Mouse (Mus musculus) left cerebral cortex, adult 9 months (tissue): Measurements from ENCODE around the gene Emg1.

Experiments
- DNase-seq, 2 experiments: peaks; one replicate each; pipeline ENCODE4 v3.0.0; 2022; ENCODE audit warnings: low spot score in 2 of 2

Emg1 gene

DNA sequence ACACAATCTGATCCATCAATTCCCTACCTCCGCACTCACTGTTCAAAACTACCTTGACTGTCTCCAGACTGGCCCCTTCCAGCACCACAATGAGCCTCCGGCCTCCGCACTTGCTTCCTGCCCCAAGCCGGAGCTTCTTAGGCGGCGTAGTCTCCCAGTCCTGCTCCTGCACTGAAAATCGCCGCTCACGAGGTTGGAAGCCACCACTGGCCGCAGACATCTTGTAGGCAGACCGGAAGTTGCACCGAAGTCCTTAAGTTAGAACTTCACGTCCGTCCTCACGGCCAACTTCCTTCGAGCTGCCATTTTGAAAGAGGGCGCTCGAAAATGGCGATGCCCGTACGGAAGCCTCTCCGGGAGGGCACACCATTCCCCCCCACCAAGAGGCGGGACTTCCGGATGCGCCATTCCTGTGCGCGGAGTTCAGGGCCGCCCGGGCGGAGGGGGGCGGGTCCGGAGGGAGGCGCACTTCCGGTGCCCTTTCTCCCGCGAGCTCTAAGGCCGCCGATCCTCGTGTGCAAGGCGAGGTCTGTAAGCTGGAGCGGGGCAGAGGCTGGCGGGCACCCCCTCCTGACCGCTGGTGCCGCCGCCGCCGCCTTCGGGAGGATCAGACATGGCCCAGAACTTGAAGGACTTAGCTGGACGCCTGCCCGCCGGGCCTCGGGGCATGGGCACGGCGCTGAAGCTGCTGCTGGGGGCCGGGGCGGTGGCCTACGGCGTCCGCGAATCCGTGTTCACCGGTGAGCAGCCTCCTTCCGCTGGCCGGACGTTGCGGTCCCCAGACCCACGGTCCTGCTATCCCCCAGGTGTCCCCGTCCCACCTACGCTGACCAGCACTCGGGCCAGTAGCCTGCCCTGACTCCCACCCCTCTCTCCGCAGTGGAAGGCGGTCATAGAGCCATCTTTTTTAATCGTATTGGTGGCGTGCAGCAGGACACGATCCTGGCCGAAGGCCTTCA, at the start of gene Emg1, which contains the start of gene Phb2:
TSS of gene Emg1 (minus strand) at position 355 of the 959 bp plus-strand sequence.
TSS of gene Phb2 (plus strand) at position 513 of the 959 bp plus-strand sequence.
- DNase-seq = peak; percentile 94 to 98

DNA sequence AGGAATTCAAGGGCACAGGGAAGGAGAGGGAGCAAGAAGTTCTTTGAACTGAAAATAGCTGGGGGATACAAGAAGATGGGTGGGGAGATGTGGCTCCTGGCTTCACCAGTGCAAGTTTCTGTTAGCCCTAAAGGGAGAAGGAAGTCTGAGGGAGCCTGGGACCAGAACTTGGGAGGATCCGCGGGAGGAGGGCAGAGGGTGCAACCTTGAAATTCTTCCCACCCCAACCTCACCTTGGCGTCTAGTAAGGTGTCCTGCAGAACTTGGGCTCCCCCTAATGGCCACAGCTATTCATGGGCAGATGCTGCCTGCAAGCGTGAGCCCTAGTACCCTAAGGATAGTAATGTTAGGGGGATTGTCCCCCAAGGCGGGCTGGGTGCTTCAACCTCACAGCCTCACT, 47.3 kb upstream of the Emg1 start:
- peak in 1 of 2 experiments; percentile 89 for DNase-seq

DNA sequence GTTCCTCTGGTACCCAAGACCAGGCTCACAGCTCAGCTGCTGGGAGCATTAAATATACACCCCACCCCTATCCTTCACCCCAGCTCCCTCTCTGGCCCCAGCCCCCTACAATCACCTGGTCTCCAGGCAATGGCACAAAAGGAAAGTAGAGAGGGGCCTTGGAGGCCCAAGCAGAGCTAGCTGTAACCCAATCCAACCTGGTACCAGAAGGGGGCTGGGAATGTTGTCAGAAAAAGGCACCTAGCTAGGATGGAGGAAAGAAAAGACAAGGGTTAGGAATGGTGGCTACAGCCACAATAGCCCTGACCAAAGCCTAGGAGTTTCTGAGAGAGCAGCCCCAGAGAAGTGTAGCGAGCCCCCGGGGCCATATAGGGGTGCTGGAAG, 46.9 kb upstream of the Emg1 start:
- no peak for DNase-seq

DNA sequence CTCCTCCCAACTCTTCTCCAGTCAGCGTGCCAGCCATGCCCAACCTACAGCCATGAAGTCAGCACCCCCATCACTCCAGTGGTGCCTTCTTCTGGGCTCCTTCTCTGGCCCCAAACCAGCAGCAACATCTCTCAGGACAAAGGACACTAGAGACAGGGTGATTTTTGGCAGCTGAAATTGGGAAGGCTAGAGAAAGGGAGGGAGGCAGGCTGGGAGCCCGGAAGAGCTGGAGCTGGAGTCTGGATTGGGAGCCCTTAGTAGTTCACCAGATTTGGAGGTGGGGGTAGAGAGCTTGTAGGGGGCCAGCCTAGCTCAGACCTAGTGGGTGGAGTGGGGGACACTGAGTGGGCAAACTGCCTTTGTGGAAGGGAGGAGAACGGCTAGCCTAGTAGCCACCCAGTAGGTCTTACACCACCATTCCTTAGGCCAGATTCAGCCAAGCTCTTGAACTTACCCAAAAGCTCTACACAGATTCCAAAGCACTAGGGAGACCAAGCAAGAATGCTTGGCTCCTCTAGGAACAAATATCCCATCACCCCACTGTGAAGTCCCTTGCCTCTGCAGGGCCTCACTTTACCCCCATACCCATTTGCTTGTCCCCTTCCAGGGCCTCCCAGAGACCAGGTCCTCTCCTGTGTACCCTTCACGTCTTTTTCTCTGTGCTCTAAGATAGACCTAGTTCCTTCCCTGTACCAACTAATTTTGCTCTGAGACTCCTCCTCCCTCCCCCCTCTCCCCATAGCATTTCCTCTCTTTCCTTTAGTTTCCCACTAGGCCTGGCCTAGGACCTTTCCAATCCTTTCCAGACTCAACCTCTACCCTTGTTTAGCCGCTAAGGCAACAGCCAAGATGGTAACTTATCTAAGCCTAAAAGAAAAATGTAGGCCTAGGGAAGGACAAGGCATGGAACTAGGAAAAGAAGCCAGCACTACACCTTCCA, 46.2 kb upstream of the Emg1 start:
- DNase-seq = peak in 1 of 2 experiments; percentile 62

DNA sequence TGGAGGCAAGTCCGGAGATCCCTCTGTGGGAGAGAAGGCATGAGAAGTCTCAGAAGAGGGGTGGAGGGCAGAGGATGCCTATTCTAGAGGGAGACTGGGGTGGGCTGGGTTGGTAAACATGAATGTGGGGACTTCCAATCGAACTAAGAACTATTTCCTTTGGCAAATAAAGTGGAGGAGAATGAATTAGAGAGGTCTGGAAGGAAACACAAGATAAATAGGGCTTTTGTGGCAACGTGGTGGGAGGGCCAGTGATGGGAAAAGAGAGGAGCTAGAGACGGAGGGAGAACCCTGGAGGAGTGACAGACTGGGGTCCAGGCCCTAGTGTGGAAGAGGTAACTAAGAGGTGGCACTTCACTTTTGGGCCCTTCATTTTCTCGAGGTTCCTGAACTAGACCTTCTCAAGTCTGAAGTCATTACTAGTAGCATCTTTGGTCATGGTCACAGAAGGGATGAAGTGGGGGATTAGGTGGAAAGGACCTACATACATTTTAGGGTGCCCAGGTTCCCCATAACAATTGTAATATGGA, 45.4 kb upstream of the Emg1 start:
- no peak for DNase-seq

DNA sequence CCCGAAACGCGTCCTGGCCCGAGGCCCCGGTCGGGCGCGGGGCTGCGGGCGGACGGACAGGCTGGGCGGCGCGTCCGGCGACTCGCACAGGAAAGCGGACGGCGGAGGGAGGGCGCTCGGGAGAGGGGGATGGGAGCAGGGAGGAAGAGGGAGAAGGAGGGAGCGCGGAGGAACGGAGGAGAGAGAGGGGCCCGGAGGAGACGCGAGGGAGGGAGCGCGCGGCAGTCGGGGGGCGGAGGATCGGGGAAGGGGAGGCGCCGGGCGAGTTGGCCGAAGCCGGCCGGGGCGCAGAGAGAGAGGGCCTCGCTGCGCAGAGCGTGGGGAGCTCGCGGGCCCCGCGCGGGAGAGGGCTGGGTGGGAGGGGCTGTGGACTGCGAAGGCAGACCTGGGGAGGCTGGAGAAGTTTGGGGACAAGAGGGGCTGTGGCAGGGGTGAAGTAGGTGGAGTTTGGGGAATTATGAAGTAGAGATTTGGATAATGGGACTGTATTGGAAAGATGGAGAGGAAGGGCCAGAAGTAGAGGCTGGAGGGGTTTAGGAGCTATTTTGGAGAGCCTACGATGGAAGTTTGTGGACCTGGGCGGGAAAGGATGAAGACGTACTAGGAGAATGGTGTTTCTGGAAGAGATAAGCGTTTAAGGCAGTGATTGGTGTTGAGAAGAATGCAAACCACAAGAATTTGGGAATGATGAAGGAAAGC, 44.8 kb upstream of the Emg1 start:
- peak in 1 of 2 experiments; percentile 77 for DNase-seq

DNA sequence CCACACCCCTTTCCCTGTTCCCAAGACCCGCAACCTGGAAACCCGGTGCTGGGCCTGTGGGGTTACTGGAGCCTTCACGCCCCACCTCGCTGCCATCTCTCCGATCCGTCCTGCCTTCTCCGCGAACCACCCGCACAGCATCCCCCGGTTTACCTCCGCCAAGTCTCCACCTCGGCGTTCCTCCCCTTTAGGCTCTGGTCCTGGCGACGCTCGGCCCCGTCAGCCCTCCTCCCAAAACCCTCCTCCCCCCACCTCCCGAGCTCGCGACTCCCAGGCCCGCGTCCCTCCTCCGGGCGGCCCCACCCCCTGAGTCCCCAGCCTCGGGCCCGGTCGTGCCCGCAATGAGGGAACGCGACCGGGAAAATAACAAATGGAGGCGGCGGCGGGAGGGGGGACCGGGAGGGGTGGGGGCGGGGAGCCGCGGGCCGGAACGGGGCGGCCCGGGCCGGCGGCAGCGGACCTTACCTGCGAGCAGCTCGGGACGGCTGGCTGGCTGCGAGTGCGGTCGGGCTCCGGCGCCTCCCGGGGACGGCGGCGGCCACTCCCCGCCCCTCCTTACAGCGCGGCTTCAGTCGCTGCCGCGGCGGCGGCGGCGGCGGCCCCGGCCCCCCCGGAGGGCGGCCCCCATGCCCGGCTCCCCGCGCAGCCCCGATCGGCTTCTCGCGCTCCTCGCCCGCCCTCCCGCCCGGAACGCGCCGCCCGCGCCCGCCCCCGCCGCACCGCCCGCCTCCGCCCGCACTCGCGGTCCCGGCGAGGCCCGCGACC, 44.0 kb upstream of the Emg1 start, which contains the start of the genes Gm45234 and Atn1:
TSS of gene Gm45234 (minus strand) at position 191 of the 765 bp plus-strand sequence.
TSS of gene Atn1 (minus strand) at position 694 of the 765 bp plus-strand sequence.
- DNase-seq = no peak

DNA sequence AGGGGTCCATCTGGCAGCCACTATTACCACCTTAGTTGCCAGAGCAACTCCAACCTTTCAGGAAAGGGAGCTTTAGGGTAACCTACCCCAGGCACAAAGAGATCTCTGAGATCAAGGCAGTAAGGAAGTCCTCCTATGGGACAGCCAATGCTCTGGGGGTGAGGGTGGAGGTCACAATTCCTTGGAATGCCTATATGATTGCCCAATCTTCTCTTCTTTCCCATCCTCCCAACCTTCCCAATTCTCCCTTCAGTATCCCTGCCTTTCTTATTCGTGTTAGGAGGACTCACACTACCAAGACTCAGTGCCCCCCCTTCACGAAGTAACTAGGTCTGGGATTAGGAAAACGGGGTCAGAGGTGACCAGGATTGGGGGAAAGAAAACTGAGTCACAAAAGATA, 43.3 kb upstream of the Emg1 start:
- DNase-seq = no peak

DNA sequence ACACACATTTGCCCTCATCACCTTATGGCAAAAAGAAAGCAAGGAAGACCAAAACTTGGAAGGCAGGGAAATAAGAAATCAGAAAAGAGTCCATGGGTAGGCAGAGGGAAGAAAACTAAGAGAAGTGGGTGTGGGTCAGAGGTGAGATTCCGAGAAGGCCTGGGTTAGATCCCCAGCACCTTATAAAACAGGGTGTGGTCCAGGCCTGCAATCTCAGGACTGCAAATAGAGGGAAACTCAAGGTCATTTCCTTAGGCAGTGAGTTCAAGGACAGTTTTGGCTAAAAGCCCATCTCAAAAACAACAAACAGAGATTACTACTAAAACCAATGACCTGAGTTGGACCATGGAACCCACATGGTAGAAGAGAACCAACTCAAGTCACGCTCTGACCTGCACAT, 41.9 kb upstream of the Emg1 start:
- no peak for DNase-seq

DNA sequence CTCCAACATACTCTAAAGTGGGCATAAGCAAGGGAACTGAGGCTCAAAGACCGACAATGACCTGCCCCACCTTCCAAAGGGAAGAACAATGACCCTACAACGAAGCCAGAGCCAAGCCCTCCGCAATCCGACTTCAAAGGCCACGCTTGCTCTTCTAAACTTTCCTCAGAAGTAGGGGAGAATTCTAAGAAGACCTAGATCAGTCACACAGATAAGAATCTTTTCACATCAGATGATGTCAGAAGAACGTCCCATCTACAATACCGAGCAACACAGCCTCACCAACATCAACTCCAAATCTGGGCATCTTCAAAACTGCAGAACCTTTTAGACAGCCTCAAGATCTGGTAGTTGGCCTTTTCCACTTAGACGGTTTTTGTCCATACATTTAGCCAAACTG, 38.4 kb upstream of the Emg1 start:
- no peak for DNase-seq

DNA sequence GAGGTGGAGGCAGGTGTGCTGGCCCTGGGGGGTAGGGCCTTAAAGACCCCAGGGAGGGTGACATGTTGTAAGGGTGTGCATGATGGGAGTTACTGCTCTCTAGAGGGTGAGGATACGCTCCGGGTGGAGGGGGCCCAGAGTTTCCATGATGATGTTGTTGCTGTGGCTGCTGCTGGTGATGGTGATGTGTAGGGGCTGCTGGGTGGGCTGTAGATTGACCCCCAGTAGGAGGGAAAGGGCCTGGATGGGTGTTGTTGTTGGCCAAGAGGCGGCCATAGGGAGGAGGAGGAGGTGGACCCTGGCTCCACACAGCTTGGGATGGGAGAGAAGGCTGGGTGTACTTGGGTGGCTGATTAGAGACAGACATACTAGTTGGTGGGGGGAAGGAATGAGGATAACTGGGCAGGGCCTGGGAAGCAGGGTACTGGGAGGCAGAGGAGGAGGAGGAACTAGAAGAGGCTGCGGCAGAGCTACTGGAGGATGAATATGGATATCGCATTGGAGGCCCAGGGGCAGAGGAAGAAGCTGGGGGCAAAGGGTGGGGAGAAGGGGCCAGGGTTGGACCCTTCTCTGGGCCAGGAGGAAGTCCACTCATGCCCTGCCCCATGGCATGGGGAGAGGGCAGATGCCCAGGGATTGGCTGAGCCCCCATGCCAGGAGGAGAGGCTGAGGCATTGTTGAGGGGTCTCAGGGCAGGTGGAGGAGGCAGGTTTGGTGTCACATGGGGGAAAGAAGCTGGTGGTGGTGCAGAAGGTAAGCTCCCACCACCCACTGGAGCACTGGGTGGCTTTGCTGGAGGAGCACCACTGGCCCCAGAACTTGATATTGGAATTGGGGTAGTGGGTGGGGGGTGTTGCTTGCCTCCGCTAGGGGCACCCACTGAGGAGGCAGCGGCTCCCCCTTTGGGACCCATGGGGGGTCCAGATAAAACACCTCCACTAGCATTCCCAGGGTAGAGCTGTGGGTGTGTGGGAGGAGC, 35.0 kb upstream of the Emg1 start:
- no peak for DNase-seq

DNA sequence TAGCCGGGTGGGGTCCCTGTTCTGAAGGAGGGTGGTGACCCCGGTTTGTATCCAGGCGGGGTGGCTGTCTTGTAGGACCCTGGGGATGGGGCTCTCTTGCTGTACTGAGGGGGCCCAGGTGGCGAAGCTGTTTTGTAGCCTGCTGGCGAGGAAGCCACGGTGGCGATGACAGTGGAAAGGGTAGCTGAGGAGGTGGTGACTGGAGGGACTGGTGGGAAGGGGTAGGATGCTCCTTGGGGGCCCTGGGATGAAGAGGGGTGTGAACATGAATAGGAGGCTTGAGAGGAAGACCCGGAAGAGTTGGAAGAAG, 34.3 kb upstream of the Emg1 start:
- no peak for DNase-seq

DNA sequence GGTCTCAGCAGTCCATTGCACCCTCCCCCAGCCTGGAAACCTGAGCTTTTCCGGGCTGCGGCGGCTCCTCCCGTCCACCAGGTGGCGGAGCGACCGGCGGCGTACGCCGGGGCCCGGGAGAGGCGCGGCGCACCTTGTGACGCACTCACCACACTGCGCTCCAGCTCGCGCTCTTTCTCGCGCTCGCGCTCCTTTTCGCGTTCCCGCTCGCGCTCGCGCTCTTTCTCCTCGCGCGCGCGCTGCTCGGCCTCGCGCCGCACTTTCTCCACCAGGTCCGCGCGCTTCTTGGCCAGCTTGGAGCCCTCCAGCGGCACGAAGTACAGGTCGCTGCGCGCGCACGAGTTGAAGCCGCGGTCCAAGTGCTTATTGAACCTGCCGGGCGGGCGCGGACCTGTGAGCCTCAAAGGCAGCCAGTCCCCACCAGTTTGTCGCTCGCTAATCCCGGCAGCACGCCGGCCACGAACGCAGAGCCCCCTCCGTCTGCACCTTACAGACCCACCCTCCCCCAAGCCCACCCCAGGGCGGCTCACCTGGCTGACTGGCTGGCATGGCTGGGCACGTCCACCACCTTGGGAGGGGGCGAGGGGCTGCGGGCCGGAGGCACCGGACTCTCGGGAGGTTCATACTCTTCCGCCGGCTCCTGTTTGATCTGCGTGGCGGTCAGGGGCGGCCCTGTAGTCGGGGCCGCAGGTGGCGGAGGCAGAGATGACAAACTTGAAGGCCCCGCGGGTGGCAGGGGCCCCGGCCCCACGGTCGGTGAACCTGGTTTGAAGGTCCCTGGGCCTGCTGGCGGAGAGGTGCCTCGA, 33.7 kb upstream of the Emg1 start:
- peak; percentile 86 to 93 for DNase-seq

DNA sequence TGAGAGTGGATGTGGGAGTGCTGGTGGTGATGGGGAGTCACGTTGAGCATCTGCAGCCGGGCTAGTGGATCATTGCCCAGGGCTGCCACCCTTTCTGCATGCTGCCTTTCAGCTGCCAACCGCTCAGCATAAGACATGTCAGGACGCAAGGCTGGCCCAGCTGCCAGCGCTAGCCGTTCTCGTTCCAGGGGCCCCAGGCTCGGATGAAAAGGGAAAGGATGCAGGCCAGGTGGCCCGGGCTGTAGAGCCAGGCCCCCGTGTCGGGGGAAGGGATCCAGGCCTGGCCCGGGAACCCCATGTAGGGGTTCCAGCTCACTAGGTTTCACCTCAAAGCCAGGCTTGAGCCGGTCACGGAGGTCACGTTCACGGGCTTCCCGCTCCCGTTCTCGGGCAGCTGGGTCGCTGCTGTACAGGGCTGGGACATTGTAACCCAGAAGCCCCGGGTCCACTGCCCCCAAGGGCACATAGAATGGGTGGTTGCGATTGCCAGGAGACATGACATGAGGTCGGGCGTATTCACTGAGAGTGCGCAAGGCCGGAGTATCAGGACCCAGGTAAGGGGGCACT, 32.9 kb upstream of the Emg1 start:
- peak in 1 of 2 experiments; percentile 45 for DNase-seq

DNA sequence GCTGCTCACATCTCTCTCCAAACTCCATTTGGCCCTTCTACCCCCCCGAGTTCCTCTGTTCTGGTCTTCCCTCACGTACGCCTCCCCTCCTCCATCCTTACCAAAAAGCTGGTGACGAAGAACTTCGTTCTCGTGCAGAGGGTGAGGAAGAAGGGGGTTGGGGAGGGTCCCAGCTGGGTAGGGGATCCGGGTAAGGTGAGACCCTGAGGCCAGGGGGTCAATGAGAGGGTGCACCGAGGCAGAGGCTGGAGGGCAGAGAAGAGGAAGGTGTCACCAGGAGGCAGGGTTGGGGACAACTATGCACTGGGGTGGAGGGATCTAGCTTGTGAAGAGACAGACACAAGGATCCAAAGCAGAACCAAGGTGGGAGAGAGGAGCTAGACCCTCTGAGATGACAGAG, 31.7 kb upstream of the Emg1 start:
- no peak for DNase-seq

DNA sequence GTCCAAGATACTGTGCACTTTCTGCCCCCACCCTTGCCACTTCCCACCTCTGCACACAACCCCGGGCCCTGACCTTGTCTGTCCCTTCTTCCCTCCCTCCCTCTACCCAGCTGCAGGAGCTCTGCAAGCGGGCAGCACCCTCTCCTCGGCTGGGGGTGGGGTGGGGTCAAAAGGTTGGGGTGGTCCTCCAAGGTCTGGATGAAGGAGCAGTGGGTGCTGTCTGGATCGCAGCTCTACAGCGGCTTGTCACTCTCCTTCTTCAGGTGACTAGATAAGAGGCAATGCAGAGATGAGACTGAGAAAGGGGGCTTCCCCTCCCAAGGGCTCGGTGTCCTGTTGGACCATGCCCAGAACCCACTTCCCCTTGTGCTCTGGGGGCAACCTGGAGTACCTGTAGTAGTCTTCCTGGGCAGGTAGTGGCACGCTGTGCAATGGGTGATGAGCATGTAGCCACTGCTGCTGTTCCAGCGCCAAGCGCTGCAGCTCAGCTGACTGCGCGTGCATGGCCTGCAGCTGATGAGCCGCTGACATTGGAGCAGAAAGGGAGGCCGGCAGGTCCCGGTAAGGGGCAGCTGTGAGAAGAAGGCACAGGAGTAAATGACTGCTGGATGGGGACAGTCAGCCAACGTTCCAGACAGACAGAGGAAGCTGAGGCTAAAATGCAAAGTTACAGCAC, 31.0 kb upstream of the Emg1 start:
- DNase-seq = no peak

DNA sequence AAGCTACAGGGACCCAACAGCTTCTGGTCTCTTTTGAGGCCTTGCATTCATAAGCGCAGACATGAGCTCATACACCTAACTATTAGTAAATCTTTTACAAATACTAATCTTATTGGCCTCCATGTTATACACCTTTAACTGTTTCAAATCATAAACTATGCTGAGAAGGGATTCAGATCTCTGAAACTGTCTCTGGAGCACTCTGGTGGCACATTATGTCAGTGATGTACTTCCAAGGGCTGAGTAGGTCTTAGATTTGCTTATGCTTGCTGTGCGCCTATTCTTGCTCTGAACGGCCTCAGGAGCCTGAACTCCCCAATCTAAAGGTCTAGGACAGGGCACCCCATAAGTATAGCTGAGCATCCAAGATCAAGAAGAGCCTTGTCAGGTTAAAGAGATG, 29.9 kb upstream of the Emg1 start:
- no peak for DNase-seq
